Mouse (Mus musculus): ENCODE data around the gene Cdc42ep4. TPM values are rescaled to one million over a fixed set of nuclear protein-coding genes. Genes with fewer than 3 reads are reported as not detected.

Gene Cdc42ep4
- polyA plus RNA-seq, 1 experiment from 2014 or later = 48.5 TPM

DNA sequence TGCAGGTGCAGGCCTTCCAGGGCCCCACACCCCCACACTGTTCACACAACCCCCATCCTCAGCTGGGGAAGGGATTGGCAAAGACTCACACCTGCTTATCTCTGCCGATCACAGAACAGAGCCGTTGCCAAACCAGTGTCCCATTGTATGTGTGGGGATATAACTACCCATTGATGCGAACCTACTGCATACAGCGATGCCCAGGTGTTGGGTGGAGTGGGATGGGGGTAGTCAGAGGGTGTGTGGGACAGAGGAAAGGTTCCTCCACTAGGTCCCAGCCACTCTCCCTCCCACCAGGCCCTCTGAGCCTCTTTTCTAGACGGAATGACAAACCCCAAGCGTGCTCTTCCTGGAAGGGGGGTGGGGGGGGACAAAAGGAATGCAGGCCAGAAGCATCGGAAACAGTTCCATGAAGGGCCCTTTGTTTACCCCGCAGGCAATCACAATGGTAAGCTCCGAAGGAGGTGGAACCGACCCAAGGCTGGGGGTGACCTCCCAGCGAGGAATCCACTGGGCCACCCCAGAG is 41.9 kb downstream of the Cdc42ep4 start, which contains the start of gene Cpsf4l:
Gene Cpsf4l, minus strand, starts transcription at position 287 of the 526 bp plus-strand sequence.
- Histone ChIP-seq H3K27ac (peak within 1 kb of the TSS; percentile 85), H3K9me3 (replicated peaks; ENCODE audit: low read length) (no peaks in the 10 kb centered on the region), H3K27me3 (ENCODE audit: insufficient read depth, low read length) (no peaks in the 10 kb centered on the region), H3K4me3 (replicated peaks; ENCODE audit: low read depth, low read length) (no peak within 1 kb of the TSS), H3K4me2 (ENCODE audit: low read length) (peak within 1 kb of the TSS; percentile 23; the same call in 1 of the 2 replicates), H3K9ac (ENCODE audit: low read depth, low read length) (peak within 1 kb of the TSS; percentile 46; the same call in 1 of the 2 replicates), H3K36me3 (ENCODE audit: insufficient read depth, low read length) (no peaks in the 10 kb centered on the region), H3K4me1 (replicated peaks; ENCODE audit: insufficient read depth, low read length) (peaks cover 13% of the 10 kb centered on the region; the same call in 1 of the 2 replicates)
- TF ChIP-seq CTCF (IDR thresholded peaks at IDR 0.05; ENCODE audit: low read depth) = no peak
- DNase-seq (ENCODE audit: low spot score) (no peak), ATAC-seq (replicated peaks; ENCODE audit: low FRiP score, low read depth) (no peak; the same call in 1 of the 2 replicates)
- WGBS = 13% methylated on average over 11 of the region's 11 CpGs

DNA sequence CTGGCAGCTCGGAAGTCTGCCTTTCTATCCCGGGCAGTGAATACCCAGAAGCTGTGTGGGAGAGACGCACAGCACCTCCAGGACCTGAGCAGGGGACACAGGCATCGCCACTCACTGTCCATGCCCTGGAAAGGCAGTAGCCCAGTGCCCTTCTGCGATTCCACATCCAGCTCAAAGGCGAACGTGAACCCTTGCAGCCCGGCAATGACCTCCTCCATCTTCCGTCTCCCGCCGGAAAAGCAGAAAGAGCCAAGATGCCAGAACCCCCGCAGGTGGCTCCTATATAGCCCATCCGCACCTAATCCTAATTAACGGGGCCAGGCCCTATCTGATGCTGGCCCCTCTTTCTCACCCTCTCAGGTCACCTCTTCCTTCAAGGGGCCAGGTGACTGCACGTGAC is 42.4 kb downstream of the Cdc42ep4 start:
- H3K9me3 ChIP-seq (replicated peaks; ENCODE audit: low read length) = no peaks in the 10 kb centered on the region
- H3K4me1 ChIP-seq (replicated peaks; ENCODE audit: insufficient read depth, low read length) = peaks cover 13% of the 10 kb centered on the region; the same call in 1 of the 2 replicates
- DNase-seq (ENCODE audit: low spot score) (no peak), ATAC-seq (replicated peaks; ENCODE audit: low FRiP score, low read depth) (no peak)
- no peak overlapping the region for H3K4me3 ChIP-seq (replicated peaks; ENCODE audit: low read depth, low read length)
- 34% methylated on average over 15 of the region's 15 CpGs for WGBS
- no peaks in the 10 kb centered on the region for H3K27me3 ChIP-seq (ENCODE audit: insufficient read depth, low read length)
- no peak overlapping the region for H3K27ac ChIP-seq
- 0 out of 2 replicates have a peak overlapping the region, but pooled peaks have one; percentile 4 for H3K9ac ChIP-seq (ENCODE audit: low read depth, low read length)
- H3K36me3 ChIP-seq (ENCODE audit: insufficient read depth, low read length) = no peaks in the 10 kb centered on the region
- TF ChIP-seq CTCF (IDR thresholded peaks at IDR 0.05; ENCODE audit: low read depth) = no peak
- no peak overlapping the region for H3K4me2 ChIP-seq (ENCODE audit: low read length)

DNA sequence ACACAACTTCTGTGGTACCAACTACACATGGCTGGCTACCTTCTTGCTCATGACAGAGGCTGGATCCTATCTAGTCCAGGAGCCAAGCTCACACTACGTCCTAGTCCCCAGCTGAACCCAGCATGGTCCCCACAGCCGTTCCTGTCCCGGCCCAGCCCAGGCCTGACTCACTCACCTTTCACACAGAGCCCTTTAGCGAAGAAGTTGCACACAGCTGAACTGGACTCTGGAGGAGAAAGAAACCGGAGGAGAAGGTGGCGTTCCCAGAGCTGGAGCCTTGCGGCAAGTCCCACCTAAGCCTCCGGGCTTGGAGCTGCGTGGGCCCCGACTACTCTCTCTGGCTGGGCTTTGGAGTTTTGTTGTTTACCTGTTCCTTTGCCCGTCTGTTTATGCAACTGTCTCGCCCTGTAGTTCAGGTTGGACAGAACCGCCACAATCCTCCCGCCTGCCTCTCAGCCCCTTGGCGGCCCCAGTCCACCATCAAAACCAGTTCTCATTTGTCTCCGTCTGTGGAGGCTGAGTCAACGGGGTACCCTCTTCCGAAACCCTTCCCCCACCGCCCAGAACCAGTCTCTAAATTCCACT is 43.0 kb downstream of the Cdc42ep4 start:
- H3K9ac ChIP-seq (ENCODE audit: low read depth, low read length) = 0 out of 2 replicates have a peak overlapping the region, but pooled peaks have one; percentile 4
- no peaks in the 10 kb centered on the region for H3K9me3 ChIP-seq (replicated peaks; ENCODE audit: low read length)
- no peak overlapping the region for H3K27ac ChIP-seq
- ATAC-seq (replicated peaks; ENCODE audit: low FRiP score, low read depth) (no peak), DNase-seq (ENCODE audit: low spot score) (no peak)
- H3K4me2 ChIP-seq (ENCODE audit: low read length) = no peak overlapping the region
- no peaks in the 10 kb centered on the region for H3K36me3 ChIP-seq (ENCODE audit: insufficient read depth, low read length)
- no peak overlapping the region for H3K4me3 ChIP-seq (replicated peaks; ENCODE audit: low read depth, low read length)
- no peaks in the 10 kb centered on the region for H3K27me3 ChIP-seq (ENCODE audit: insufficient read depth, low read length)
- H3K4me1 ChIP-seq (replicated peaks; ENCODE audit: insufficient read depth, low read length) = peaks cover 13% of the 10 kb centered on the region; the same call in 1 of the 2 replicates
- WGBS = 59% methylated on average over 19 of the region's 19 CpGs
- no peak for TF ChIP-seq CTCF (IDR thresholded peaks at IDR 0.05; ENCODE audit: low read depth)

DNA sequence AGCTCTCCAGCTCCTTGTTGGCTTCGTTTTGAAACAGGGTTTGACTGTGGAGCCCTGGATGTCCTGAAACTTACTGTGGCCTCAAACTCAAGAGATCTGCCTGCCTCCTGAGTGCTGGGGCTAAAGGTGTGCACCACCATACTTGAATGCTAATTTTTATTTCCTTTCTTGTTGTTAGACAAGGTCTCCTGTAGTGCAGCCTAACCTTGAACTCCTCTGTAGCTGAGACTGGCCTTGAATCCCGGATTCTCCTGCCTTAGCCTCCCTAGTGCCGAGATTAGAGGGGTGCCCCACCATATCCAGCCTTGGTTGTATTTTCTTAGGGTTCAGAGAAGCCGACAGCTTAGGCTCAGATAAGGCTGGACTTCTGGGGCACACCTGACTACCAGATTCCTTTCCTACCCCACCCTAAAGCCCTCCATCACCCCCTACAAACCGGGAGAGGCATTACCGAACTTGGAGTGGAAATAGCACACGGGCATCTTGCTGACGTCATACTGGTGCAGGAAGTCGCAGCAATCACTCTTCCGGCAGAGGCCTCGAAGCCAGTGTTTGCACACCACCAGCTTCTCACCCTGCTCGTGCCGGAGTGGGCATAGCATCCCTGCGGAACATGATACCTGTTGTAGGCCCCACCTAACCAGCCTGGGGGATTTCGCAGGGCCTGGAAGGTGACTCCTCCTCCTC is 45.6 kb downstream of the Cdc42ep4 start:
- H3K4me2 ChIP-seq (ENCODE audit: low read length) = no peak overlapping the region
- peaks cover 13% of the 10 kb centered on the region; the same call in 1 of the 2 replicates for H3K4me1 ChIP-seq (replicated peaks; ENCODE audit: insufficient read depth, low read length)
- H3K27ac ChIP-seq = no peak overlapping the region
- TF ChIP-seq CTCF (IDR thresholded peaks at IDR 0.05; ENCODE audit: low read depth) = no peak
- 78% methylated on average over 15 of the region's 15 CpGs for WGBS
- no peak overlapping the region for H3K9ac ChIP-seq (ENCODE audit: low read depth, low read length)
- no peaks in the 10 kb centered on the region for H3K36me3 ChIP-seq (ENCODE audit: insufficient read depth, low read length)
- ATAC-seq (replicated peaks; ENCODE audit: low FRiP score, low read depth) = no peak
- H3K4me3 ChIP-seq (replicated peaks; ENCODE audit: low read depth, low read length) = no peak overlapping the region
- DNase-seq (ENCODE audit: low spot score) = no peak
- H3K27me3 ChIP-seq (ENCODE audit: insufficient read depth, low read length) = no peaks in the 10 kb centered on the region
- H3K9me3 ChIP-seq (replicated peaks; ENCODE audit: low read length) = no peaks in the 10 kb centered on the region

DNA sequence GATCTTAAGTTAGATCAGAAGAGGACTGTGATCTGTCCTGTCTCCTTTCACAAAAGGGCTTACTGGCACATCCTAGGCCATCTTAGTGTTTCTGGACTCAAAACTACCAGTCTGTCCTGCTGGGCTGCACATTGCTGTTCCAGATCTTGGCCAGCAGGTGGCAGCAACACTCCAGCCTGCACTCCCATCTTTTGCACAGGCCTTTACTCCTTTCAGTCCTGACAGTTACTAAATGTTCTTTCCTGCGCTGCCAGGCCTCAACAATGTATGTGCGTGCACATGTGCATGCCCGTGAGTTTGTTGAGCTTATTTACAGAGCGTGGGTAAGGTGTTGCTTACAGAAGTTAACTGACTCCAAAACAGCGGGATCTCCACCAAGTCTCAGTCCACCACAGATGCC is 47.9 kb downstream of the Cdc42ep4 start:
- Histone ChIP-seq H3K4me1 (replicated peaks; ENCODE audit: insufficient read depth, low read length) (no peaks in the 10 kb centered on the region; the same call in 1 of the 2 replicates), H3K36me3 (ENCODE audit: insufficient read depth, low read length) (no peaks in the 10 kb centered on the region), H3K9ac (ENCODE audit: low read depth, low read length) (no peak overlapping the region), H3K4me3 (replicated peaks; ENCODE audit: low read depth, low read length) (no peak overlapping the region), H3K27ac (no peak overlapping the region), H3K9me3 (replicated peaks; ENCODE audit: low read length) (no peaks in the 10 kb centered on the region), H3K27me3 (ENCODE audit: insufficient read depth, low read length) (no peaks in the 10 kb centered on the region), H3K4me2 (ENCODE audit: low read length) (no peak overlapping the region)
- ATAC-seq (replicated peaks; ENCODE audit: low FRiP score, low read depth) (no peak), DNase-seq (ENCODE audit: low spot score) (peak; percentile 87)
- peak; percentile 100 for TF ChIP-seq CTCF (IDR thresholded peaks at IDR 0.05; ENCODE audit: low read depth)
- 37% methylated on average over 5 of the region's 5 CpGs for WGBS

DNA sequence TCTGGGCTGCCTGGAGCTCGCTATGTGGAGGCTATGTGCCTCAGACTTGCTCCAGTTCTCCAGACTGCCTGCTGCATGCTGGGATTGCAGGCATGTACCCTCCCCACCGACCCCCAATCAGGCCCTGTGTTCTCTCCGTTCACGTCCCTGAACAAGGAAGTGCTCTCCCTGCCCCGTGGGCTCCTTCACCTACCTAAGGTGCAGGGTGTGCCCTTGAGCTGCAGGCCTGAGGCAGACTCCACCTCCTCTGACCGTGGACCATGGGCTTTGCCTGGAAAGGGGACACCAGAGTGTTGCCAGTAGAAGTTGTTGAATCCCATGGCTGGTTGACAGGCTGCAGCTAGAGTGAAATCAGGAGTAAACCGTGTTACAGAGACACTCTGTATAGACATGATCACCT is 52.0 kb downstream of the Cdc42ep4 start:
- no peaks in the 10 kb centered on the region for H3K27me3 ChIP-seq (ENCODE audit: insufficient read depth, low read length)
- H3K9ac ChIP-seq (ENCODE audit: low read depth, low read length) = no peak overlapping the region
- H3K9me3 ChIP-seq (replicated peaks; ENCODE audit: low read length) = no peaks in the 10 kb centered on the region
- peaks cover 11% of the 10 kb centered on the region for H3K36me3 ChIP-seq (ENCODE audit: insufficient read depth, low read length)
- 81% methylated on average over 7 of the region's 7 CpGs for WGBS
- H3K4me2 ChIP-seq (ENCODE audit: low read length) = no peak overlapping the region
- TF ChIP-seq CTCF (IDR thresholded peaks at IDR 0.05; ENCODE audit: low read depth) = no peak
- no peaks in the 10 kb centered on the region; the same call in 1 of the 2 replicates for H3K4me1 ChIP-seq (replicated peaks; ENCODE audit: insufficient read depth, low read length)
- ATAC-seq (replicated peaks; ENCODE audit: low FRiP score, low read depth) = no peak
- H3K4me3 ChIP-seq (replicated peaks; ENCODE audit: low read depth, low read length) = no peak overlapping the region
- DNase-seq (ENCODE audit: low spot score) = no peak
- H3K27ac ChIP-seq = no peak overlapping the region

Measured in kidney, postnatal 0 days (tissue).